Mouse (Mus musculus): ENCODE results near the gene Atp8a2.

Gene Atp8a2

DNA sequence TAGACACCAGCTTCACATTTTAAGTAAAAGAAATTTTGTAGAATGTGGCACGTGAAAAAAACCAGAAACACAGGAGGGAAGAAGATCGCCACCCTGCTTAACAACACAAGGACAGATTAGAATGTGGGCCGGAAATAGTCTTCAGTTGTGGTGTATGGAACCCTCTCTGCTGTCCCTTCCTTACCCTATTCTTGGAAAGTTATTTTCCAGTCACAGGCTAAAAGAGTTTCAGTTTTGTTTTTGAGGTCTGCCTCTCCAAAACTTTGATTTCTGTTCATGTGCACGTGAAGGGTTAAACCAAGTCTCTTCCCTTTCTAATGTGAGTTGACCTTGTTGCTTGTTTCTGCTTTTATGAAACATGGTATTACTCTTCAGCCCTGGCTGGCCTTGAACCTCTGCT, 501.8 kb downstream of the Atp8a2 start:
- no peak for DNase-seq

DNA sequence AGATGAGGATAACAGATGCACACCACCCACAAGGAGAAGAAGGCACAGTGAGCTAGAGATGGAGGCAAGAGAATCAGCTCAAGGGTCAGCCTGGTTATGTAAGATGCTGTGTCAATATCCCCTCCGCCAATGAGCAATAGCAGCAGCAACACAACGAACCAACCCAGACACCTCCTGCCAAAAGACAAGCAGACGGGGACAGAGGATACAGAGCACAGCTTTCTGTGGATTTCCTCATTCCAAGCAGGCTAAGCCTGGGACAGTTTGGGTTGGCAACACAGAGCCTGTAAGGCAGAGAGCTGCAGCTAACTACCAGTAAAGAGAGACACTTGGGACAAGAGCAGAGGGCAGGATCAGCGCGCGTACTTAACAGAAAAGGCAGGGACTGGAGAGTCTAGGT, 504.8 kb downstream of the Atp8a2 start:
- DNase-seq: no peak

DNA sequence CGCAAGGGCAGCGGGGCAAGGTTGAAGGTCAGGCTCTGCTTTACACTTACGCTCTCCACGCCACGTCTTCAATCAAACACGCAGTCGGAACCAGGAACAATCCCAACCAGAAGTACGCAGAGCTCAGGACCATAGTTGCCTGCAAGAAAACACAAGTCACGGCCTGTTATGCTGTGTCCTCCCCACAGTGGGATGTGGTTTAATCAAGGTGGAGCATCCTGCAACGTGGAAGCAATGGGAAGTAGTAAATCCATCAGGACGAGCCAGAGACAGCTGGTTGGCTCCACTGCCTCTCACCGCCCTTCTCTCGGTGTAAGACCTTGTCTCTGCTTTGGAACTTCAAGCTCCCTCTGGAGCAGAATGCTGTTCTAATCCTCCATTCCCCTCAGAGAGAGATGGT, 505.6 kb downstream of the Atp8a2 start:
- DNase-seq: no peak

DNA sequence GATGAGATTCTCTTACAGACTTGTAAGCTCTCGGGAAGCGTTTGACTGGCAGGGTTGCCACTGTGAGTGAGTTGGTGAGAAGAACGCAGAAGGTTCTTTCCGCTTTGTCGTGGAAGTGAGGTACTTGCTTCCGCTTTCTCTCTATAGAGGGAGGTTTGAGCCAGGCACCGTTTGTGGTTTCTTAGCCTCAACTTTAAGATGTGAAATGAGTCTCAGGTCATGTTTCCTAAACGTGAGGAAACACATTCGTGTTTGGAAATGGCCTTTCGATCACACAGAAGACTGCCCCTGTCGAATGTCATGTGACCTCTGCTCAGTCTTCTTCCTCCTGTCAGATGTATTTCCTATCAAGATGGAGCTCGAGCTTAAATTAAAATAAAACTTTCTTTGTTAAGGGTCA, 506.0 kb downstream of the Atp8a2 start:
- DNase-seq: no peak

DNA sequence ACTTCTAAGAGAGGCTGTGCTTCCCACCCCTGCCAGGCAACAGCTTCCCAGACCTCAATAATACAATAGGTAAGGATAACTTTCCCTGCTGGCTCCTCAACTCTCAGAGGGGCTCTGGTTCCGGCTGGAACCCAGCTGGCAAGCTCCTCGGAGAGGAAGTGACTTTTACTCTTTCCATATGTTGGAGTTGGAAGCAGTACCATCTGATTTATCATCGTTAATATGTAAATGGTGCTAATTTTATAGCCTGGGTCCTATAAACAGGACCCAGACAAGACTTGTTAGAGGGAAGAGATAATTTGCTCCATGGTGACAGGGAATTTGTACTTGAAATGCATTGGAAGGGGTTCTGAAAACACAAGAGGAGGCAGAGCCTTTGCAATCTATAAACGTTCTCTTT, 507.4 kb downstream of the Atp8a2 start:
- DNase-seq: no peak

DNA sequence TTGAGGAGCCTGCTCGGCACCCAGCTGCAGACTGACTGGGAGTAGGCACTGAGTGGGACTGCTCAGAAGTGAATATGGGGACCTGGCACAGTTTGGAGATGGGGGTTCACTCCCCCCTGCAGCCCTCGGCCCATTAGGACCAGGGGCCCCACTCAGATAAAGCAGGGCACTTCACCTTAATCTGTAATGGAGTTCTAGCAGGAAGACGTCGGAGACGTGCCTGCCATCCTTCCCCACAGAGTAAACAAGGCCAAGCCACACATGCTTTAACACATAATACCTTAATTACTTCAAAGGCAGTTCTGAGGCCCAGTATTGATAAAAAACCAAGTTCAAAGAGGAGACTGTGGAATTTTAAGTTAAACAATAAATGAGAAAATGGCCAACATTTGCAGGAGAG, 510.8 kb downstream of the Atp8a2 start:
- no peak for DNase-seq

DNA sequence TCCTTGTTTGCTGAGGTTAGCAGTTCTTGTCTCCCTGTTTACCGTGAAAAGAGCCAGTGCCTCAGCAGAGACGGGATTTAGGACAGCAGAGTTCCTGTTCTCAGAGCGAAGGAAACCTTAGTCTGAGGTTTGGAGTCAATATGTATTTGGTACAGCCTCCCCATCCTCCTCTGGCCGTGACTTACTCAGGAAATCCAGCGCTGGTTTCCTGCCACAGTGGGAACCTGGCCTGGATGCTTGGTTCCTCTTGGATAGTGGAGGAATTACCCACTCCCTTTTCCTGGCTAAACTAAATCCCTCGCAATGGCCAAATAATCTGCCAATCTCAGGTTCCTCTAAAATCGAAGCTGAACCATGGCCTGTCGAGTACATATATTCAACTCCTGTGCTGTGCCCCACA, 511.6 kb downstream of the Atp8a2 start:
- DNase-seq: no peak

DNA sequence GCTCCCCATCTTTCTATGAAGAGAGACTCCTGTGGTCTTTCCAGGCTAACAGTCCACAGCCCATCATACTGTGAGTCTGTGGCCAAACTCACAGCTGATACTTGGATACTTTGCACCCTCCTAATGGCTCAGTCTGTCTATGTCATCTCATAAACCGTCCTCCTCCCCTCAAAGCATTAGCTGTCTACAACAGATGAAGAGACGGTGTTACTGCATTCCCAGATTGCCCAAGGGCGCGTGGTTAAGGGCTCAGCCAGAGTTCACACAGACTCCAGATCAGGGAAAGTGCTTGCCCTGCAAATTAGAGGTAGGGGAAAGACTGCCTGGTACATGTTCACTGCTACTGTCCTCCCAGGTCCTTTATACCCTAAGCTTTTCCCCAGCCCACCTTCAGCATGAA, 515.1 kb downstream of the Atp8a2 start:
- no peak for DNase-seq

DNA sequence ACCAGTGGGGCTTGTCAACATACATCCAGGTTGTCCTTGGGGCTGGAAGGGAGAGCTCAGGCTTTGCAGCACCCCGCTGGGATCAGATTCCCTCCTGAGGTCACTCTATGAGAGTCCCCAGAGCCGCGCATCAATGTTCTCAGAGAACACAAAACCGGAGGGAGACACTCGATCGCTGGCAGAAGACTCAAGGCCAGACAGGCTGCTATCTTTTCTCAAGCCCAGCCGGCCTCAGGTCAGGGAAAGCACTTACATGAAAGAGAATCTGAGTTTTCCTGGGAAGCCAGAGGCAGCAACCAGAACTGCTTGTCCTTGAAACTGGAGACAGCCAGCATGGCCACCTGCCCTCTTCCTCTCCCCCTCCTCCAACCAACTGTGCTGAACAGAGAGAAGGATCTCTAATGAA, 519.4 kb downstream of the Atp8a2 start:
- DNase-seq: no peak

DNA sequence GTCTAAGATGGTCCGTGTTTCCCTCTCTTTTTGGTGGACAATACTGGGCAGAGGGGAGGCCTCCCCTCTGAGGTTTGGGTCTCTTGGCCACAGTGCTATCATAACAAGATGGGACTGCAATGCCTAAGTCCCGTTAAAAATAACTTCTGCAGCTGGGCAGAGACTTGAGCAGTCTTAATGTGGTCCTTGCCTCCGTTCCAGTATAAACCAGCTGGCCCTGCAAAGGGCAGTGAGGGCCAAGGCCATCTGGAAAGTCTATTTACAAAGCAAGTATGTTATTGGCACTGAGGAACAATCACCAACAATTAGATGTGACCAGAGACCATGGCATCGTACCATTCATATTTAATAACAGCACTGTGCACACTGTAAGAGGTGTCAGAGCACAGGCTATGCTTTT, 521.6 kb downstream of the Atp8a2 start:
- DNase-seq: no peak

DNA sequence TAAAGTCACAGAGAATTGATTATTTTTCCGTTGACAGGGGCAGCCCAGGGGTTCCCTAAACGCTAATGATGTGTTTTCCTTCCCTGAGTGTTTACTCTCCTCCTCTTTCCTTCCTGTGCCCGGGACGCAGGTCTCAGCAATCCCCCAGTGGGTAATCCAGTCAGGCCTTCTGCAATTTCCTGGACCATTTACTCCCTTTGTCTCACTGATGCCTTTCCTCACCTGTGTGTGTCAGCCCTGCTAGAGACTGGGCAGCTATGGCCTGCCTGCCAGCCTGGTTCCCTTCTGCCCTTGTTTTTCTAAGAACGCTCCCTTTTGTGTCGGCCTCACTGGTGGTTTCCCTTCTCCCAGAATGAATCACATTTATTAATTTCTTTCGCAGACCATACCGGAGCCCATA, 522.4 kb downstream of the Atp8a2 start:
- no peak for DNase-seq

DNA sequence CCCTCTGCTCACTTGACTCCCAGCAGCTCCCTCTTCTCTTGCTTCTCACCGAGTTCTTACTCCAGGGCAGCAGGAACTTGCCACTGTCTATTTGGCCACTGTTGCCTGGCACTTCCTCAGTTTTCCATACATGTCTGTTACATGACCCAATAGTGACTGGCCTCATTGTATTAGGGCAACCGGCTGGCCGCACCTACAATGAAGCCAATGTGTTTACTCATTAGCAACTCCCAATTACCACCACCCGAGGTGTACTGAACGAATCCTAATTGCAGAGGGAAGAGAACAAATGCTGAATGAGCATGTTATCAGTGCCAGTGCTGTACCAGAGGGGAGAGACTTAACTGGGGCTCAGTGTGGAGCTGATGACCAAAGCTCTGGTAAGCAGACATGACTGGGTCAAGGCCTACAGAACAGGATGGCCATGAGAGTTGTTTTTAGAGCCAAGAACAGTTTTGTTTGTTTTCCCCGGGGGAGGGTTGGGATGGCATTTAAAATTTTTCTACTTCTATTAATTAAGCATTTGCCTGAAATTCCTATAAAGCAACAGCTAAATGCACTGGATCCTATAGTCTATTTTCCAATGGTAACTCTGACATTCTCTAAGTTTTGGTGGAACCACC, 524.0 kb downstream of the Atp8a2 start:
- DNase-seq: no peak

DNA sequence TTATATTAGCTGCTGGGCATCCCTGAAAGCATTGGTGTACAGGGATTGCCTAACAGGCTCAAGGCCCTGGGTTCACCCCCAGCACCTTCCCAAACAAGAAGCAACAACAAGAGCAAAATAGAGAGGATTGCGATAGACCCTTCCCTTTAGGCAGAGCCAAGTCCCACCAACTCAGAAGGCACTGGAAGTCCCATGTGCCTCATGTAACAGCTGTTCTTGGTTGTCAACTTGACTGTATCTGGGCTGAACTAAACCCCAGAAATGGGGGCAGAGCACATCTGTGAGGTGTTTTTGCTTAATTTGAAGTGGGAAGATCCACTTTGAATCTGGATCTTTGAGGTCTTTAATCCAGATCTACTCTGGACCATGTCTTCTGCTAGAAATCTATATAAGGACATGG, 539.9 kb downstream of the Atp8a2 start:
- DNase-seq: no peak

DNA sequence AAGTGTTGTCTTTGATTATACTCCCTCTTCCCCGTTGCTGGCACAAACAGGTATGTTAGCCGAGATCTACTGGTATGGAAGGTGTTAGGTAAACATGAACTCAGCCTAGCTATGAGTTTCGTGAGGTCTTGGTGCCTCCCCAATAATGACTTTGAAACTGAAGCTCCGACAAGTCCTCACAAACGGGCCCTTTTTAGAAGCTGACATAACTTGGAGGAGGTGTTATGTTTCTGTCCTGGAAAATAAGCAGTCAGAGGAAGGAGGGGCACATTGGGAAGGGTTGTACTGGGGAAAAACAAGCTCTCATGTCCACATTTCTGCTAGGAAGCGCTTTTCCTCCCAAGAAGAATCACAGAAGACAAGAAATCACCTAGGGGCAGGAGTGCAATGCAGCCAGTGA, 540.4 kb downstream of the Atp8a2 start:
- no peak for DNase-seq

DNA sequence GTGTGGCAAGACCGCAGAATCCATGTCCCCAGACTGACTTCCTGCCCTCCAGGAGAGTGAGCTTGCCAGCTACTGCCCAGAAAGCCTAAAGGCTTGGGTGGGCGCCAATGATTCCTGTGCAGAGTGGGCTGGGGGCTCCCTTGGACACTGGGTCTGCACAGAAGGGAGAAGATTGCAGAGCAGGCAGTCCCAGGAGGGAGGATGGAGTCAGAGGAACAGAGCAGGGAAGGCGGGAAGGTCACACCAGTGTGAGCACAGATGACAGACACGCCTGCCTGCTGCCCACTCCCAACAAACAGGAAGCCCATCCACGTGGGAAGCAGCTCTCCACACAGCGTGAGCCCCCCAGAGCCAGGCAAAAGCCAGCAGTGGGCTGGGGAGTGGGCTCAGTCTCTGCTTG, 547.6 kb downstream of the Atp8a2 start:
- DNase-seq: no peak

DNA sequence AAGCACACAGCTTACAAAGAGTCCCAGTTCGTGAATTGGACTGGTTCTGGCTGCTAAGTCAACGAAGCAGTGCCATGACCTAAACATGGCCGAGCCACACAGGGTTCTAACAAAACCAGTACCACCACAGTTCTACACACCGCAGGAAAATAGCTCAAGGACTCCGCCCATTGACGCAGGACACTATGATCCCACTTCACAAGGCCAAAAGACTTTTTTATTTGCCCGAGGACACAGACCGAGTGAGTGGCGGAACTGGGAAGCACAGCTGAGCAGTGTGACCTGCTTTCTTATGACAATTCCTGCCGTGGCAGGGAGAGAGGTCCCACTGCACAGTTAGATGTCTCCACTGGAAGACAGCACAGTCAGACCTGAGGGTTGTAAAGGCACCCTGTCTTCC, 548.4 kb downstream of the Atp8a2 start:
- no peak for DNase-seq

DNA sequence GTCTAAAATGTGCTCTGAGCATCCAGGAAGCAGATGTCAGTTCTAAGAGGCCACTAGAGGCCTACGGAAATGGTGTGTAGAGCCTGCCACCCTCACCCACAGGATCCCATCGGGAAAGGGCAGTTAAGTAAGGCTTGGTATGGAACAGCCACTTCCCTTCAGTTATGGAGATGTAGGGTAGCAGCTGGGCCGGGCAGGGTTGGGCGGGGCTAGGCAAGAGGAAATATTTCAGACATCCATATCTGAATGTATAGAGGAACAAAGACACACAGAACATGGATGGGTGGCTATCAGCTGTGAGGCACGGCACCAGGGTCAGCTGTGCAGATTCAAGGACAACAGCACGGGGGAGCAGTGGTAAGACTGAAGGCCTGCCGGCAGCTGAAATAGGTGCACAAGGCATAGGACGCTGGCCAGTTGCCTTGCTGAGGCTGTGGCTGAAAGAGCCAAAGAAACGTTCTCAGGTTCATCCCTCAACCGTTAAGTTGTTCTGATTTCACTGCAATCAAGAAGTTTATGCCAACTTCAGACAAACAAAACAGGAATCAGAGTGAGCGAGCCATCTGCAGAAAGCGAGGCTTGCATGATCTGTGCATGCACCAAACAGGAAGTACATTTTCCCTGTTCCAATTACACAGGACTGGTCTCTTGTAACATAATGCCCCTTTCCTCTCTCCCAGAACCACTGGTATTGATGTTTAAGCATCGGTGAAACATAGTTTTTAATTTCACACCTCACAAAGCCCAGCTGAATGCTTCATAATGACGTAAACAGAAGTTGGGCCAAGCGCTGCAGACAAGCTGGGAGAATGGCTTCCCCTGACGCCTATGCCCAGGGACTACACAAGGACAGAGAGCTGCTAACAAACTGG, 549.9 kb downstream of the Atp8a2 start:
- no peak for DNase-seq

DNA sequence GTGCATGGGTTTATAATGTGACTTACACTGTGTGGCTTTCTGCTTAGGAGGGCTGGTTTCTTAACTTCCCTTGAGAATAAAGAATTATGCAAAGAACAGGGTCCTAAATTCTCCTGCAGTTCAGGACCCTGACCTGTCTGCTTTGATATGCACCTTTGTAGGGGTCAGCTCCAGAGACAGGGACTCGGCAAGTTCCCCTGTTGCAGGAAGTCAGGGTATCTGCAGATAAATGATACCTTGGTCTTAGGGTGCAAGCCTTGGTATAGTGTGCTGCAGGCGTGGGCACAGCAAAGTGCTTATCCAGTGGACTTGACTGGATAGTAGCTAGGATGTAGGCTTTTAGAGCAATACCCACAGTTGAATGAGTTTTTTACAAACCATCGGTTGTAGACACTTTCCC, 552.1 kb downstream of the Atp8a2 start:
- no peak for DNase-seq

DNA sequence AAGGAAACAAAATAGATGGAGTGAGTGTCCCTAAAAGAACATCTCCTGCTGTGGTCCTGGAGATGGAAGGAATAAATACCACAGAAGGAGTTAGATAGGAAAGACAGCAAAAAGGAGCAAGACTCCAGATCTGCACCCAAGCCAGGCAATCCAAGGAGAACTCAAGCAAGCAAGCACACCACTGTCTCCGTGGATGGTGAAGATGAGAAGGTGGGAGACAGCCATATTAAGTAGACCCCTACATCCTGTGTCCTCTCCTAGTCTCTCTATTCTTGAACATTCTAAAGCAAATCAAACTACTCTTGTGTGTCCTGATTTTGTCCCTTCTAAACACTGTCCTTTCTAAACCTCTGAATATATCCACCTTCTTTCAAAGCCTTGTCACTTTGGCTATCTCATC, 552.8 kb downstream of the Atp8a2 start:
- DNase-seq: no peak

DNA sequence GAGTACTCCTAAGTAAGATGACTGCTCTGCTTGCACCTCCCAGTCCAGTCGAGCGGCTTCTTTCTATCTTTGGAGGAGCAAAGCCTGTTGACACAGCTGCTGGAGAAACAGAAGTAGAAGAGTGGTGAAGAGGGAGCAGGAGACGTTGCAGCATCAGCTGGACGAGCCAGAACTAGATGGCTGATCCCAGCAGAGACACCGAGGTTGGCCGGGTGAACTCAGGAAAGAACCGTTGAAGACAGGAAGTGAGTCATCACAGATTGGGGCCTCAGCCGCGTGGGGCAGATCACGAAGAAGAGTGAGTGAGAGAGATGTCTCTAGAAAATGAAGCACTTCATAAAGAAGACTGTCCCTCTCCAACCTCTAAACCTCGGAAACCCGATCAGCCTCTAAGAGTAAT, 553.4 kb downstream of the Atp8a2 start:
- DNase-seq: no peak

DNA sequence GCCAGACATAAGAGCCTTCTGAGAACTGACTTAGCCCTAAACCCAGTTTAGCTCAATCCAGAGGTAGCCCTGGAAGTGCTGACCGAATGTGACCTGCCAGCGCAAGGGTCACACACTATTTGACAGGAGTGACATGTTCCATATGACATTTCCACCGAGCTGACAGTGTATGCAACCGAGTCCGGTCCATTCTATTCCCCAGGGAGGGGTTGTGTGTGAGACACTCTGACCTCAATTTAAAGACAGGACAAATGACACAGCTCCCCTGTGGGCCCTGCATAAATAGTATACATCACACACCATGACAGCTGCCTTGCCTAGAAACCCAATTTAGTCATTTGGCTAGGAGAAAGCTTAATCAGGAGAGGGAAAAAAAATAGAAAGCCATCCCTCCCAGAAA, 555.1 kb downstream of the Atp8a2 start:
- no peak for DNase-seq

DNA sequence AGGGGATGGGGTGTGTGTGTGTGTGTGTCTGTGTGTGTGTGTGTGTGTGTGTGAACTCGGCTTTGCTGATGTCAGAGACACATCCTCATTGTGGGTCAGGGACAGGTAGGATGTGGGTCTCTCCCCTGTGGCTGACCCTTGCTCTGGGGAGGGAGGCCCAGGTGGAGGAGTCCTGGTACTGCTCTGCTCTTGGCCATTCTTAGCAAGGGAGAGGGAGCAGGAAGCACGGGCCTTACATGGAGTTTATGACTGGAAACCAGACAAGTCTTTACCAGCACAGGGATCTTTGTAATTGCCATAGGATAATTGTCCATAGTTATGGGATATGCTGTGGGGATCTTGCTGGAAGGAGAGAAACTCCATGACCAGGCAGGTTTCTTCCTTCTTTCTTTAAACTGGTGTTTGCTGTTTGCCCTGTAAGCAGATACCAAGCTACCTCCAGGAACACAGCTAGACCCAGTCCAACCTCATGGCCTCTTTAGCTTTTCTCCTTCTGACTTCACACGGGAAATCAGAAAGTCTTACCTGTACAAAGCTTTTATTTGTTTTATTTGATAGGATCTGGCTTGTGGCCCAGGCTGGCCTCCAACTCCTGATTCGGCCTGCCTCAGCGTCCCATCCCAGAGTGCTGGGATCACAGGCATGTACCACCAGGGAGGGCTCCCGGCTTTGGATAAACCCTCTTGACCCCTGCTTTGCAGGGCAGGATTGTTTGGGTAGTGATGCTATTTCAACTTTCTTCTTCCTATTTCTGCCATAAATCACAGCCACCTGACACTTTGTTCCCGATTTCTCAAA, 557.9 kb downstream of the Atp8a2 start:
- DNase-seq: no peak

DNA sequence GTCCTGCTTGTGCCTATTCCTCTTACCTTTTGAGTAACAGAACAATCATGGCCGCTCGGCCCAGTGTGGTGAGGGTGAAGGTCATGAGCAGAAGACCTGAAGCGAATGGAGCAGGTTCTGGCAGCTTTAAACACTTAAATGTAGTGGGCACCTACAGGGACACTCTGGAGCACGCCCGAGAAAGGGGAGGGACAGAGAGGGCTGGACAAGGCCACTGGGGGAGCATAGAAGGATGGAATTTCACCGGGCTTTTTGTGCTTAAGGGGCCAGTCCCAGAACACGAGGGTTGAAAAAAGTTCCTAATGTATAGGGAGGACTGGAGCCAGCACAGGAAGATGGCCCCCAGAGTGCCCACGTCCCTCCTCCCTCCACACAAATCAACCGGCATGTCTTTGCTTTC, 563.0 kb downstream of the Atp8a2 start:
- no peak for DNase-seq

DNA sequence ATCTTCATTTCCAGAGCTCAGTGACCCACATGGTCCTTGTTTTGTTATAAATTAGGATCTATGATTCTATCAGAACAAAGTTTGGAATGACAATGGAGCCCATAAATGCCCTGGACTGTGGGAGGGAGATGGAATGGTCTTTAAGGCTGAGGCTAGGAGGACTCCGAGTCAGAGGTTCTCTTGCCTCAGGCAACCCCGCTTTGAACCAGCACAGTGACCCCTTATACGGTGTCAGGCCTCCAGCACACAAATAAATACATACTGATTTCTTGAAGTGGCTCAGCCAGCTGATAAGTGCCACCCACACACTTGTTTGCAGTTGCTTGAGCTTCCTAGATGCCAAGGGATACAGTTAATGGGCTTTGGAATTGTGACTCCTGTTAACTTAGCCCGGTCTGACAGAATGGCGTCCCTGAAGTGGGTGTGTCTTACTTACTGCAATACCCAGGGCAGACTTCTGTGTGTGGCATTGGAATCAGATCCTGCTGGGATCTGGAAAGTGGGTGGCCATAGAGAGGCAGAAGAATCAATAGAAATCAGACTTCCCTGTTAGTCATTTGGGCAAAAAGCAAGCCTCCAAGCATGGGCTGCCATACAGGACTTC, 563.6 kb downstream of the Atp8a2 start:
- no peak for DNase-seq

All from right cerebral cortex, postnatal 25 days (tissue).